Mouse (Mus musculus): ENCODE data around the gene Myl10. TPM values are rescaled to one million over a fixed set of nuclear protein-coding genes. Genes with fewer than 3 reads are reported as not detected.
"Not testable (repeated sequence)": the region's sequence is repeated elsewhere in the genome, so short reads cannot be mapped to it uniquely, and the experiment has no call there.

Gene Myl10
- not detected in 2 replicates for polyA plus RNA-seq (2015; fragmentation: Nextera tagmentation; extraction: Ambion mirVana)

- H3K27me3 ChIP-seq, result no peaks in the 10 kb centered on the region
- H3K27ac ChIP-seq, result no peak within 1 kb of the TSS
- H3K36me3 ChIP-seq, result no peaks in the 10 kb centered on the region
- H3K4me3 ChIP-seq (replicated peaks), result no peak within 1 kb of the TSS
- ATAC-seq, result no peak
- H3K4me1 ChIP-seq (replicated peaks), result no peaks in the 10 kb centered on the region
- 91% methylated on average over 4 of the region's 4 CpGs for WGBS
- no peak within 1 kb of the TSS for H3K4me2 ChIP-seq (replicated peaks)
- H3K9ac ChIP-seq (replicated peaks), result no peak within 1 kb of the TSS; the same call in 1 of the 2 replicates
- no peaks in the 10 kb centered on the region for H3K9me3 ChIP-seq
These were observed at the start of gene Myl10 for GRCm38 (mm10) chr5:136692784-136693183. Gene Myl10, plus strand, starts transcription at chr5:136693146.

- no peak for ATAC-seq
- H3K27ac ChIP-seq, result no peak overlapping the region
- no peak overlapping the region for H3K9ac ChIP-seq (replicated peaks)
- no peaks in the 10 kb centered on the region for H3K27me3 ChIP-seq
- WGBS, result 94% methylated on average over 4 of the region's 4 CpGs
- H3K9me3 ChIP-seq, result no peaks in the 10 kb centered on the region
- no peak overlapping the region for H3K4me3 ChIP-seq (replicated peaks)
- no peaks in the 10 kb centered on the region for H3K4me1 ChIP-seq (replicated peaks)
- H3K4me2 ChIP-seq (replicated peaks), result no peak overlapping the region
- H3K36me3 ChIP-seq, result no peaks in the 10 kb centered on the region
These were observed 46.1 kb upstream of the Myl10 start for GRCm38 (mm10) chr5:136646731-136647328.

GRCm38 (mm10) chr5:136649071-136649470 lies 43.9 kb upstream of the Myl10 start:
- Histone ChIP-seq H3K27me3 (no peaks in the 10 kb centered on the region), H3K36me3 (no peaks in the 10 kb centered on the region), H3K9me3 (no peaks in the 10 kb centered on the region), H3K4me3 (replicated peaks) (no peak overlapping the region), H3K4me2 (replicated peaks) (no peak overlapping the region), H3K27ac (peak overlapping the region; percentile 35; the same call in 1 of the 2 replicates), H3K9ac (replicated peaks) (no peak overlapping the region), H3K4me1 (replicated peaks) (no peaks in the 10 kb centered on the region)
- no peak for ATAC-seq
- 42% methylated on average over 5 of the region's 5 CpGs for WGBS

GRCm38 (mm10) chr5:136649655-136650054 lies 43.3 kb upstream of the Myl10 start:
- ATAC-seq, result no peak
- 94% methylated on average over 5 of the region's 5 CpGs for WGBS
- no peaks in the 10 kb centered on the region for H3K27me3 ChIP-seq
- H3K4me1 ChIP-seq (replicated peaks), result no peaks in the 10 kb centered on the region
- H3K4me2 ChIP-seq (replicated peaks), result no peak overlapping the region
- H3K36me3 ChIP-seq, result no peaks in the 10 kb centered on the region
- H3K9ac ChIP-seq (replicated peaks), result no peak overlapping the region
- H3K9me3 ChIP-seq, result no peaks in the 10 kb centered on the region
- peak overlapping the region; percentile 35; the same call in 1 of the 2 replicates for H3K27ac ChIP-seq
- H3K4me3 ChIP-seq (replicated peaks), result no peak overlapping the region

- H3K9me3 ChIP-seq, result no peaks in the 10 kb centered on the region
- H3K27me3 ChIP-seq, result no peaks in the 10 kb centered on the region
- no peak overlapping the region for H3K9ac ChIP-seq (replicated peaks)
- H3K4me2 ChIP-seq (replicated peaks), result no peak overlapping the region
- H3K4me1 ChIP-seq (replicated peaks), result no peaks in the 10 kb centered on the region
- H3K36me3 ChIP-seq, result no peaks in the 10 kb centered on the region
- no peak overlapping the region for H3K4me3 ChIP-seq (replicated peaks)
- no peak overlapping the region for H3K27ac ChIP-seq
- no peak for ATAC-seq
These were observed 38.5 kb upstream of the Myl10 start for GRCm38 (mm10) chr5:136654481-136654880.

- 85% methylated on average over 10 of the region's 10 CpGs for WGBS
- no peak overlapping the region for H3K9ac ChIP-seq (replicated peaks)
- no peaks in the 10 kb centered on the region for H3K9me3 ChIP-seq
- H3K27me3 ChIP-seq, result no peaks in the 10 kb centered on the region
- H3K27ac ChIP-seq, result no peak overlapping the region
- ATAC-seq, result no peak
- H3K36me3 ChIP-seq, result no peaks in the 10 kb centered on the region
- no peaks in the 10 kb centered on the region for H3K4me1 ChIP-seq (replicated peaks)
- H3K4me2 ChIP-seq (replicated peaks), result no peak overlapping the region
- H3K4me3 ChIP-seq (replicated peaks), result no peak overlapping the region
These were observed 36.0 kb upstream of the Myl10 start for GRCm38 (mm10) chr5:136656830-136657395.

GRCm38 (mm10) chr5:136660721-136661120 lies 32.2 kb upstream of the Myl10 start:
- H3K9me3 ChIP-seq, H3K27me3 ChIP-seq: not testable (repeated sequence)

GRCm38 (mm10) chr5:136662281-136662680 lies 30.7 kb upstream of the Myl10 start:
- Histone ChIP-seq H3K27ac (no peak overlapping the region), H3K9ac (replicated peaks) (no peak overlapping the region), H3K9me3 (no peaks in the 10 kb centered on the region), H3K36me3 (no peaks in the 10 kb centered on the region), H3K4me3 (replicated peaks) (no peak overlapping the region), H3K27me3 (0 out of 2 replicates have a peak, but pooled peaks cover 4% of the 10 kb centered on the region), H3K4me1 (replicated peaks) (no peaks in the 10 kb centered on the region; the same call in 1 of the 2 replicates), H3K4me2 (replicated peaks) (no peak overlapping the region)
- 87% methylated on average over 10 of the region's 10 CpGs for WGBS
- ATAC-seq, result no peak

More at GRCm38 (mm10) chr5:136660721-136661120, 32.2 kb upstream of the Myl10 start:
- H3K4me2 ChIP-seq (replicated peaks); ATAC-seq; H3K9ac ChIP-seq (replicated peaks); H3K4me1 ChIP-seq (replicated peaks); H3K36me3 ChIP-seq; H3K27ac ChIP-seq; H3K4me3 ChIP-seq (replicated peaks): not testable (repeated sequence)
- 75% methylated on average over 5 of the region's 5 CpGs for WGBS

GRCm38 (mm10) chr5:136662822-136663221 lies 30.1 kb upstream of the Myl10 start:
- WGBS, result 62% methylated on average over 1 of the region's 1 CpGs
- no peaks in the 10 kb centered on the region for H3K9me3 ChIP-seq

GRCm38 (mm10) chr5:136664497-136664896 lies 28.4 kb upstream of the Myl10 start:
- WGBS, result 6% methylated on average over 9 of the region's 9 CpGs
- ATAC-seq, result peak; percentile 56; the same call in 1 of the 2 replicates
- no peak overlapping the region for H3K4me2 ChIP-seq (replicated peaks)

More at GRCm38 (mm10) chr5:136662822-136663221, 30.1 kb upstream of the Myl10 start:
- no peak overlapping the region for H3K9ac ChIP-seq (replicated peaks)
- H3K27ac ChIP-seq, result no peak overlapping the region
- H3K4me3 ChIP-seq (replicated peaks), result no peak overlapping the region
- no peak overlapping the region for H3K4me2 ChIP-seq (replicated peaks)
- 0 out of 2 replicates have a peak, but pooled peaks cover 4% of the 10 kb centered on the region for H3K27me3 ChIP-seq
- ATAC-seq, result no peak
- H3K4me1 ChIP-seq (replicated peaks), result no peaks in the 10 kb centered on the region; the same call in 1 of the 2 replicates
- no peaks in the 10 kb centered on the region for H3K36me3 ChIP-seq

GRCm38 (mm10) chr5:136676315-136677030 lies 16.5 kb upstream of the Myl10 start:
- Histone ChIP-seq H3K4me1 (replicated peaks) (no peaks in the 10 kb centered on the region), H3K4me2 (replicated peaks) (no peak overlapping the region), H3K4me3 (replicated peaks) (no peak overlapping the region), H3K9ac (replicated peaks) (no peak overlapping the region), H3K27me3 (no peaks in the 10 kb centered on the region), H3K27ac (no peak overlapping the region), H3K36me3 (no peaks in the 10 kb centered on the region), H3K9me3 (no peaks in the 10 kb centered on the region)
- 88% methylated on average over 18 of the region's 18 CpGs for WGBS
- ATAC-seq, result no peak

More at GRCm38 (mm10) chr5:136664497-136664896, 28.4 kb upstream of the Myl10 start:
- no peak overlapping the region for H3K9ac ChIP-seq (replicated peaks)
- no peak overlapping the region for H3K4me3 ChIP-seq (replicated peaks)
- H3K27me3 ChIP-seq, result 0 out of 2 replicates have a peak, but pooled peaks cover 4% of the 10 kb centered on the region
- H3K27ac ChIP-seq, result no peak overlapping the region
- H3K9me3 ChIP-seq, result no peaks in the 10 kb centered on the region
- H3K4me1 ChIP-seq (replicated peaks), result no peaks in the 10 kb centered on the region; the same call in 1 of the 2 replicates
- no peaks in the 10 kb centered on the region for H3K36me3 ChIP-seq

GRCm38 (mm10) chr5:136678840-136679348 lies 14.1 kb upstream of the Myl10 start:
- no peak for ATAC-seq
- no peak overlapping the region for H3K4me2 ChIP-seq (replicated peaks)
- H3K9me3 ChIP-seq, result no peaks in the 10 kb centered on the region
- H3K27me3 ChIP-seq, result no peaks in the 10 kb centered on the region
- no peaks in the 10 kb centered on the region for H3K4me1 ChIP-seq (replicated peaks)
- no peak overlapping the region for H3K4me3 ChIP-seq (replicated peaks)
- H3K36me3 ChIP-seq, result no peaks in the 10 kb centered on the region
- WGBS, result 76% methylated on average over 6 of the region's 6 CpGs
- no peak overlapping the region for H3K9ac ChIP-seq (replicated peaks)
- no peak overlapping the region for H3K27ac ChIP-seq

All from midbrain, embryonic 13.5 days (tissue).